Mouse (Mus musculus) limb, embryonic 13.5 days (tissue): ENCODE data around the gene Gprc5c. TPM values are rescaled to one million over a fixed set of nuclear protein-coding genes. Genes with fewer than 3 reads are reported as not detected.

Experiments
- ATAC-seq: fragments of 200-750 bp; cut with Nextera tagmentation; 2 replicates; pipeline ENCODE4 v1.8.0; 2017; ENCODE audit warnings: low read depth, moderate number of reproducible peaks, moderate TSS enrichment; ENCODE audit not compliant: low FRiP score
- H3K27ac ChIP-seq: fragments of 300-500 bp; sonication (generic); 2 replicates; pipeline ENCODE4 v1.5.1; 2015; ENCODE audit warnings: inconsistent platforms, mild to moderate bottlenecking, moderate library complexity
- H3K27me3 ChIP-seq: fragments of 300-500 bp; sonication (generic); 2 replicates; pipeline ENCODE4 v1.6.1; 2015; ENCODE audit warnings: mild to moderate bottlenecking, inconsistent platforms
- H3K36me3 ChIP-seq: fragments of 300-500 bp; sonication (generic); 2 replicates; pipeline ENCODE4 v1.6.1; 2015; ENCODE audit warnings: inconsistent platforms, mild to moderate bottlenecking, moderate library complexity
- H3K4me1 ChIP-seq: fragments of 300-500 bp; sonication (generic); 2 replicates; pipeline ENCODE4 v1.6.1; 2015; ENCODE audit warnings: inconsistent platforms
- H3K4me2 ChIP-seq: fragments of 300-500 bp; sonication (generic); replicated peaks from 2 replicates; pipeline ENCODE4 v1.6.1; 2015; ENCODE audit warnings: inconsistent platforms, mild to moderate bottlenecking, moderate library complexity
- H3K4me3 ChIP-seq: fragments of 300-500 bp; sonication (generic); 2 replicates; pipeline ENCODE4 v1.5.1; 2015; ENCODE audit warnings: moderate library complexity, mild to moderate bottlenecking, inconsistent platforms
- H3K9ac ChIP-seq: fragments of 300-500 bp; sonication (generic); 2 replicates; pipeline ENCODE4 v1.6.1; 2015; ENCODE audit warnings: mild to moderate bottlenecking, inconsistent platforms
- H3K9me3 ChIP-seq: fragments of 300-500 bp; sonication (generic); 2 replicates; pipeline ENCODE4 v1.6.1; 2016; ENCODE audit warnings: inconsistent platforms
- WGBS: fragments of 180-500 bp; shearing (Covaris S2); methylation state at CpG from one replicate; pipeline ENCODE4 v1.1.7; 2015; 5-methylcytosine and 5-hydroxymethylcytosine counted together
- polyA plus RNA-seq: library from polyadenylated mRNA; unstranded; fragments of >200 nt; fragmentation: Nextera tagmentation; extraction: Ambion mirVana; gene quantifications from 2 replicates; pipeline ENCODE4 v1.2.1, GENCODE M21; 2015

Gene Gprc5c
- polyA plus RNA-seq, 1 experiment from 2014 or later = 60.0 TPM

DNA sequence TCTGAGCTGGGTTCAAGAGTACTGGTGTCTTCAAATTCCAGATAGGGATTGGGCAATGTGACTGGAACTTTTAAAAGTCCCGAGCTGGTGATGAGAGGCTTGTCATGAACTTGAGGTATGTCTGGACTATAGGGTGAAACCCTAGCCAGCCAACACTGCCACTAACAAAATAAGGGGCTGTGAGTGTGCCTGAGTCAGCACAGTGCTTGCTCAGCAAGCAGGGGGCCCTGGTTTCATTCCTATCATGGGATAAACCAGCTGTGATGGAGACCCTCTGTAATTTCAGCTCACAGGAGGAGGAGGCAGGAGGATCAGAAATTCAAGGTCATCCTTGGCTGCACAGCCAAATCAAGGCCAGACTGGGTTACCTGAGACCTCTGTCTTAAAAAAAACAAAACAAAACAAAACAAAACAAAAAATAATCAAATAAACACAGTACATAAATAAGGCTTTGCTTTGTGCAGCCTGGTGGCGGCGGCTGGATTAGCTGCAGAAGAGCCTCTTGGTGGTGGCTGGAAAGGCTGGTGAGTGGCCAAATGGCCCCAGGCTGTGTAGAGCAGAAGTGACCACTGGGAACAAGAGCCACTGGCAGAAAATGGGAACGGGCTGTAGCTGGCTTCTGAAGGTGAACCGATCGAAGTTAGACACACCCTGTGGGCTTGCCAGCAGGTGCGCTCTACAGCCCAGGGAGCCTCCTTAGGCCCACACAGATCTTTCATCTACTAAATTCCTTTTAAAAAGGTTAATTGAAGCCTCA, 6.3 kb upstream of the Gprc5c start:
- H3K27me3 ChIP-seq = no peaks in the 10 kb centered on the region; the same call in 1 of the 2 replicates
- ATAC-seq = peak; percentile 20; the same call in 1 of the 2 replicates
- no peak overlapping the region for H3K4me3 ChIP-seq
- H3K27ac ChIP-seq = peak overlapping the region; percentile 82
- 0 out of 2 replicates have a peak, but pooled peaks cover 5% of the 10 kb centered on the region for H3K9me3 ChIP-seq
- peaks cover 30% of the 10 kb centered on the region for H3K4me1 ChIP-seq
- no peaks in the 10 kb centered on the region for H3K36me3 ChIP-seq
- H3K4me2 ChIP-seq = peak overlapping the region; percentile 48
- WGBS = 57% methylated on average over 7 of the region's 7 CpGs
- H3K9ac ChIP-seq = peak overlapping the region; percentile 48; the same call in 1 of the 2 replicates

DNA sequence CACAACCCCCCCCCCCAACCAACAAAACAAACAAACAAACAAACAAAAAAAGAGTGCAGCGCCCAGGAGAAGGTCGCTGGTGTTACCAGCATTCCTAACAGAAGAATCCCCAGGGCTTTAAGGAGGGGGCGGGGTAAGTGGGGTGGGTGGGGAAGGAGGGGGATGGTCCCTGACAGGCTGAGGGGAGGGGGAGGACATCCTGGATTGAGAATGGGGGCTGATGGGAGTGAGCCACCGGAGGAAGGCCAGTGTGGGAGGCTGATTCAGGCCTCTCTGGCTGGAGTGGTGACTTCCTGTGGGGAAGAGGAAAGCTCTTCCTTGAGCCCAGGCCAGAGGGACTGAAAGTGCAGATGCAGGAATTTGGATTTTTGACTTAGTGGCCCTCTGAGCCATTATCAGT, 4.6 kb upstream of the Gprc5c start:
- Histone ChIP-seq H3K9me3 (0 out of 2 replicates have a peak, but pooled peaks cover 3% of the 10 kb centered on the region), H3K27me3 (no peaks in the 10 kb centered on the region; the same call in 1 of the 2 replicates), H3K4me3 (no peak overlapping the region), H3K9ac (no peak overlapping the region), H3K27ac (no peak overlapping the region), H3K36me3 (no peaks in the 10 kb centered on the region), H3K4me2 (no peak overlapping the region), H3K4me1 (peaks cover 43% of the 10 kb centered on the region)
- no peak for ATAC-seq
- WGBS = 78% methylated on average over 4 of the region's 4 CpGs

DNA sequence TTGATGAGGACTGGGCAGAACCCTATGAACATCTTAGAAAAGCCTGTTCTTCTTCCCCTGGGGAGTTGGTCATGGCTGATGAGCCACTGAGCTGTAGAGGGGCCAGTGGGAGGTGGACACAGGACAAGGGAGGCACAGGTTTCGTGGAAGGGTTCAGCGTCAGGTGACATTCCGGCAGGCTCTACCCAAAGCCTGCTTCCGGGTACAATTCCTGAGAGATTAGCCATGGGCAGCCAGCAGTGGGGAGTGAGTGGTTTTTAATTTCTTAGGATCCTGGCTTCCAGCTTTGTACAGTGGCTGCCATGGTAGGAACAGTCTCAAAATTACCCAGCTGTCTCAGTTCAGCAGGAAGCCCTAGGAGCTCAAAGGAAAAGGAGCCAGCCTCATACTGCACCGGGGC, 3.9 kb upstream of the Gprc5c start:
- peaks cover 43% of the 10 kb centered on the region for H3K4me1 ChIP-seq
- no peaks in the 10 kb centered on the region; the same call in 1 of the 2 replicates for H3K27me3 ChIP-seq
- no peak overlapping the region for H3K27ac ChIP-seq
- no peaks in the 10 kb centered on the region for H3K36me3 ChIP-seq
- H3K4me3 ChIP-seq = no peak overlapping the region
- no peaks in the 10 kb centered on the region for H3K9me3 ChIP-seq
- no peak overlapping the region for H3K9ac ChIP-seq
- H3K4me2 ChIP-seq = no peak overlapping the region
- 56% methylated on average over 5 of the region's 5 CpGs for WGBS
- ATAC-seq = no peak

DNA sequence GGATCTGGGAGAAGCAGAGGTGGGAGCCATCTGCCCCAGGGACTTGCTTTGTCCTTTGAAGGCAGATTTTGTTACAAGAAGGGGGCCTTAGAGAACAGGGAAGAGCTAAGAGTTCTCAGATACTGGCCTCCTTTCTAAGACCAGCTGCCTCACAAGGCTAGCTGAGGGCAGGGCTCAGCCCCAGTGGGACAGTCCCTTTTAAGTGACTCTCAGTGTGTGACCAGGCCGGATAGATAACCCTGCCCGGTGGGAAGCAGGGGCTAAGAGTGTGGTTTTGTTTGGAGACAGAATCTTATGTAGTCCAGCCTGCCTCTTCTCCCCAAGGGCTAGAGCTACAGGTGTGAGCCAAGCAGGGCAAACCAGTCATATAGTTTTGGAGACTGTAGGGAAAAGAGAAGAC, 1.4 kb upstream of the Gprc5c start:
- H3K4me2 ChIP-seq = peak overlapping the region; percentile 95; the same call in 1 of the 2 replicates
- ATAC-seq = no peak
- WGBS = 9% methylated on average over 2 of the region's 2 CpGs
- H3K27ac ChIP-seq = no peak overlapping the region
- H3K9me3 ChIP-seq = no peaks in the 10 kb centered on the region
- H3K4me3 ChIP-seq = no peak overlapping the region
- H3K4me1 ChIP-seq = peaks cover 49% of the 10 kb centered on the region
- no peaks in the 10 kb centered on the region; the same call in 1 of the 2 replicates for H3K27me3 ChIP-seq
- H3K9ac ChIP-seq = no peak overlapping the region
- H3K36me3 ChIP-seq = 0 out of 2 replicates have a peak, but pooled peaks cover 3% of the 10 kb centered on the region

DNA sequence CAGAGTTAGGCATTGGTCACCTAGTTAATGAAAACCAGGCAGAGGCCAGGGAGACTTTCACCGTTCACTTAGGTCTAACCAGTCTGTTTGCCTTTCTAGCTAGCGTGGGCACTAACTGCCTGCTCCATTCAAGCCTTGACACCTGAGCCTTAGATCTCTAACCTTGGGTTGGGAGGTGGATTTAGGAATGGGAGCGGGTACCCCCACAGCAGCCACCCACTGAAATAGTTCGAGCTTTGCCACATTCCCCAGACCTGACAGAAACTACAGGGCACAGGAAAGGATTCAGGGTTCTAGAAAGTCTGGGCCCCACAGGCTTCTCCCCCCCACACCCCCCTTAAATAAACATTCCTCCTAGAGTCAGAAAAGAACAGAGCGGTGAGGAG, 893 bp upstream of the Gprc5c start:
- Histone ChIP-seq H3K4me2 (peak overlapping the region; percentile 95), H3K27ac (peak overlapping the region; percentile 97; the same call in 1 of the 2 replicates), H3K9ac (peak overlapping the region; percentile 91), H3K4me1 (peaks cover 48% of the 10 kb centered on the region), H3K4me3 (peak overlapping the region; percentile 82), H3K36me3 (0 out of 2 replicates have a peak, but pooled peaks cover 7% of the 10 kb centered on the region), H3K27me3 (no peaks in the 10 kb centered on the region; the same call in 1 of the 2 replicates), H3K9me3 (no peaks in the 10 kb centered on the region)
- ATAC-seq = no peak
- WGBS = 10% methylated on average over 5 of the region's 5 CpGs

DNA sequence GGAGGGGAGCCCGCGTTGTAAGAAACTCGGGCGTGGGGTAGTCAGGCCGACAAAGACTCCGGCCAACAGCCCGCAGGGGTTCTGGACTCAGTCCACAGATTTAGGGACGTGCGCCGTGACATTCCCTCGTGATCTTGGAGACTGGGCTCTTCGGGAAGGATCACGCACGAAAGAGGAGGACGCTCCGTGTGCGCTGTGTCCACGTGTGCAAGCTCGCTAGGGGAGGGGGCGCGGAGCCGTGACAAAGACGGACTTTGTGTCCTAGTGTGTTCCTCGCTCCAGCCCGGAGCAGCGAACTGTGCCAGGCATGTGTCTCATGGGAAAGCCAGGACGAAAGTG, 286 bp downstream of the Gprc5c start:
- Histone ChIP-seq H3K9me3 (no peaks in the 10 kb centered on the region), H3K4me1 (peaks cover 48% of the 10 kb centered on the region), H3K4me3 (peak overlapping the region; percentile 82), H3K9ac (peak overlapping the region; percentile 91), H3K36me3 (peaks cover 10% of the 10 kb centered on the region; the same call in 1 of the 2 replicates), H3K27me3 (no peaks in the 10 kb centered on the region; the same call in 1 of the 2 replicates), H3K4me2 (peak overlapping the region; percentile 95), H3K27ac (peak overlapping the region; percentile 97)
- WGBS = 0% methylated on average over 27 of the region's 27 CpGs
- 0 out of 2 replicates have a peak, but pooled peaks have one; percentile 6 for ATAC-seq

DNA sequence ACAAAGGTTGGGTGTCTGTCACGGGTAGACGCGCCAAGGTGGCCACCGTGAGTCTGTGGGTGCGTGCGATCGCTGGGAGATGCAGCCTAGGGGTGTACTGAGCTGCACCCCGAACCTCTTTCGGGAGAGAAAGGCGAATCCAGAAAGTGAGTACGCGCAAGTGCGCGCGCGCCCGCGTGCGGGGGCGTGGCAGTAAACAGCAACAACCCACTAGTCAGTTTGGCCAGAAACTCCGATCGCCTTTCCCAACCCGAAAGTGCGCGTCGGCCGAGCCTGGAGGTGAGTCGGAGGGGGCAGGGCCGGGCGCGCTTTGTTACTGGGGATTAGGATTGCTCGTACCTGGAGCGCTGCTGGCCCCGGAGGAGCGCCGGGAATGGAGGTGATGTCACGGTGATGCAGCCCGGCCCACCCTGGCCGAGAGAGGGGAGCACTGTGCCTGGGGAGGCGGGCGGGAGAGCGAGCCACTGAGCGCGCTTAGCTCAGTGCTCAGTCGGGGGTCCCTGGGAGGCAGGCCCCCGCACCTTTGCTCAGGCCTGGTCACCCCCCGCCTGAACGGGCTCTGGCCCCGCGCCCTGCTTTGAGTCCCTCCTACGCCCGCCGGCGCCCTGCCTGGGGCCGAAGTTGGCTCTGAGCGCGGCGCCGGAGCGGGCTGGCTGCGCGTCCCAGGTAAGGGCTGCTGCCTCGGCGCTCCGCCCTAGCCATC, 807 bp downstream of the Gprc5c start:
- Histone ChIP-seq H3K4me3 (peak overlapping the region; percentile 82), H3K9me3 (no peaks in the 10 kb centered on the region), H3K27ac (peak overlapping the region; percentile 97), H3K9ac (peak overlapping the region; percentile 91), H3K36me3 (peaks cover 14% of the 10 kb centered on the region; the same call in 1 of the 2 replicates), H3K27me3 (no peaks in the 10 kb centered on the region; the same call in 1 of the 2 replicates), H3K4me2 (peak overlapping the region; percentile 95), H3K4me1 (peaks cover 44% of the 10 kb centered on the region)
- peak; percentile 52 for ATAC-seq
- under 1% methylated on average over 65 of the region's 65 CpGs for WGBS

DNA sequence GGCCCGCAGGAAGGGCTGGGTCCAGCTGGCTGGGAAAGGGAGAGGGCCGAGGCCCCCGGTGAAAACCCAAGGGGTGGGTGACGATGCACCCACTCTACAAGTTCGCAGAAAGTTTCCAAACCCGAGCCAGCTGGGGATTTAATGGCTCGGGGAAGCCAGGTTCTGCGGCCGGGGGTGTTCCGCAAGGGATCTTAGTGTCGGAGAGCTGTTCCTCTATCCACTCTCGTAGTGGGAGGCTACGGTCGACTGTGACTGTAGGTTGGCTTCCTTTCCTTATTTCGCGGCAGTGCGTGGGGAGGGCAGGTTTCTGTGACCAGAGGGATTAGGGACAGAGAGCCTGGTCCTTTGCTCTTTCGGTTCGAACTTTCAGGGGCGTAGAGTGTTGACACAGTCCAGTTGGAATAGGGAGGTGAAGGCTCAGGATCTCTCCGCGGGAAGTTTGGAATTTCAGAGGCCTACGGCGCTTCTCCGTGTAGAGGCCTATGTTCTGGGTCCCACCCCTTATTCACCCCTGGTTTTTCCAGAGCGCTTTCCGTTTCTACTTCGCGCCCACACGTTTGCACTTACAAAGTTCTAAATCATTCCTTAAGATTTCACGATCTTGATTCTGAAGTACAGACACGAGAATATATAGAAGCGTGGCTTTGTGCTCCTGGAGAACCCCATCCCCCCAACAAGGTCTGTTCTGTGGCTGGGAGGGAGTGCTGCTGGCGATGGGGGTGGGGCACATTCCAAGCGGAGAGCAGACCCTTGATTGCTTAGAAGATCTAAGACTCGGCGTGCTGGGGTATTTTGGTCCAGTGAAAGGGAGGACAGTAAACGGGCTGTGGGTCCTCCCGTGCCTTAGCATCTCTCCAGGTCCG, 1.6 kb downstream of the Gprc5c start:
- ATAC-seq = 0 out of 2 replicates have a peak, but pooled peaks have one; percentile 42
- Histone ChIP-seq H3K4me3 (peak overlapping the region; percentile 82), H3K9me3 (no peaks in the 10 kb centered on the region), H3K4me1 (peaks cover 39% of the 10 kb centered on the region), H3K36me3 (peaks cover 14% of the 10 kb centered on the region; the same call in 1 of the 2 replicates), H3K27ac (peak overlapping the region; percentile 97), H3K9ac (peak overlapping the region; percentile 91), H3K27me3 (no peaks in the 10 kb centered on the region; the same call in 1 of the 2 replicates), H3K4me2 (peak overlapping the region; percentile 95)
- WGBS = under 1% methylated on average over 40 of the region's 40 CpGs

DNA sequence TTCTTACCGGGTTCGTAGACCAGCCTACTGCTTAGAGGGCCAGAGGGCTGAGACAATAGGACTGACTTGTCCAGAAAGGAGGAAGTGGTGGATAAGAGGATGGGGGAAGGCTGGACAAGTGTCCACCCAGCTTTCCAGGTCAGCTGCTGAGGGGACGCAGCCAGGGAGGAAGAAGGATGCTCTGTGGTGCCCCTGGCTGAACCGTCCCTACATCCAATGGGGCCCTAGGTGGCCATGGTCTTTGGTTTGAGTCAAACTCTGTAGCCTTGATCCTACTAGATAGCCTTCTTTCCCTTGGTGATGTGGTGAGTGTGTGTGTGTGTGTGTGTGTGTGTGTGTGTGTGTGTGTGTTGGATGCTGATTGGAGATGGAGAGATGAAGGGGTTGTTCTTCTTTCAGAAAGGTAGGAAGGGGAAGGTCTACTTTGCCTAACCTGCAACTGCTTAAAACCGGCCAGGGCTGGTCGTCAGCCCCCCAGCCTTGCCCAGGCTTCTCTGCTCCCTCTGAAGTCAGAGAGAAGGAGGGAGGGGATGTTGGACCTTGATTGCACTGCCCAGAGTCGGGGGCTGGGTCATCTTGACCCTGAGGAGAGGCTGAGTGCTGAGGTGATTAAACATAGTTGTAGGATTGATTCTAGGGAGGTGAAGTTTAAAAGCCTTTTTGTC, 2.4 kb downstream of the Gprc5c start:
- H3K27me3 ChIP-seq = no peaks in the 10 kb centered on the region; the same call in 1 of the 2 replicates
- WGBS = 9% methylated on average over 7 of the region's 7 CpGs
- peak overlapping the region; percentile 95 for H3K4me2 ChIP-seq
- peak overlapping the region; percentile 91 for H3K9ac ChIP-seq
- peak overlapping the region; percentile 82 for H3K4me3 ChIP-seq
- peaks cover 39% of the 10 kb centered on the region for H3K4me1 ChIP-seq
- H3K9me3 ChIP-seq = no peaks in the 10 kb centered on the region
- ATAC-seq = no peak
- H3K36me3 ChIP-seq = peaks cover 14% of the 10 kb centered on the region; the same call in 1 of the 2 replicates
- H3K27ac ChIP-seq = peak overlapping the region; percentile 97

DNA sequence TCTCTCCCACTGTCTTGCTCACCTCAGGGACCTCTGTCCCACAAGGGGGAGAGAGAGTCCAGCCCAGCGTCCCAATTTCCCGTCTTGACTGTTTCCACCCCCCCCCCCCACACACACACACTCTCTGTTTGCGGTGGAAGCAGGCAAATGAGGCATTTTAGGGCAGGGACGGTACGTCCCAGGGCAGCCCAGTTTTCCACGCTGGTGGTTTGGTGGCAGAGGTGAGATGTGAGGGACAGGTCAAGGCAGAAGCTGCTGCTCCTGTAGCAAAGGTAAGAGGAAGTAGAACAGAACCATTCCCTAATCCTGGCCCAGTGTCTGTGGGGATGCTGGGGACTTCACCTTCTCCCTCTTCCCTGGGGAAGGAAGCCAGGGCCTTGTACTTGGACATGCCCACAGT, 3.6 kb downstream of the Gprc5c start:
- ATAC-seq = no peak
- H3K27ac ChIP-seq = no peak overlapping the region
- no peak overlapping the region for H3K4me3 ChIP-seq
- H3K27me3 ChIP-seq = no peaks in the 10 kb centered on the region; the same call in 1 of the 2 replicates
- peaks cover 14% of the 10 kb centered on the region; the same call in 1 of the 2 replicates for H3K36me3 ChIP-seq
- peak overlapping the region; percentile 16; the same call in 1 of the 2 replicates for H3K4me2 ChIP-seq
- H3K9me3 ChIP-seq = no peaks in the 10 kb centered on the region
- H3K9ac ChIP-seq = no peak overlapping the region
- peaks cover 35% of the 10 kb centered on the region for H3K4me1 ChIP-seq
- 78% methylated on average over 6 of the region's 6 CpGs for WGBS

DNA sequence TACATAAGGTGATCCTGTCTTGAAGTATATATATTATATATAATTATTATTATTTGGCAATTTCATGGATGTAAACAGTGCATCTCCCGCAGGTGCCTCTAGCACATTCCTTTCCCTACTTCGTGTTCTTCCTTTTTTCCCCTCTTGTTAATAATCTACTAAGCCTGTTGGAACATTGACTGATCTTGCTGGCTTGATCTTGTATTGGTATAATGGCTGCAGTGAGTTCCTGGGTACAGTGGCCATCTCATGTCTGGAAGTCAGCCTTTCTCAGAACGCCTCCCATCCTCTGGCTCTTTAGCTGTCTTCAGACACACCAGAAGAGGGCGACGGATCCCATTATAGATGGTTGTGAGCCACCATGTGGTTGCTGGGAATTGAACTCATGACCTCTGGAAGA, 5.2 kb downstream of the Gprc5c start:
- Histone ChIP-seq H3K9ac (no peak overlapping the region), H3K9me3 (no peaks in the 10 kb centered on the region), H3K36me3 (peaks cover 14% of the 10 kb centered on the region; the same call in 1 of the 2 replicates), H3K4me2 (no peak overlapping the region), H3K4me1 (peaks cover 32% of the 10 kb centered on the region), H3K4me3 (no peak overlapping the region), H3K27ac (no peak overlapping the region), H3K27me3 (no peaks in the 10 kb centered on the region)
- no peak for ATAC-seq
- 93% methylated on average over 5 of the region's 5 CpGs for WGBS
